Comparison of ENCODE assay signal across 15 mouse cellular contexts in the genomic region with DNA sequence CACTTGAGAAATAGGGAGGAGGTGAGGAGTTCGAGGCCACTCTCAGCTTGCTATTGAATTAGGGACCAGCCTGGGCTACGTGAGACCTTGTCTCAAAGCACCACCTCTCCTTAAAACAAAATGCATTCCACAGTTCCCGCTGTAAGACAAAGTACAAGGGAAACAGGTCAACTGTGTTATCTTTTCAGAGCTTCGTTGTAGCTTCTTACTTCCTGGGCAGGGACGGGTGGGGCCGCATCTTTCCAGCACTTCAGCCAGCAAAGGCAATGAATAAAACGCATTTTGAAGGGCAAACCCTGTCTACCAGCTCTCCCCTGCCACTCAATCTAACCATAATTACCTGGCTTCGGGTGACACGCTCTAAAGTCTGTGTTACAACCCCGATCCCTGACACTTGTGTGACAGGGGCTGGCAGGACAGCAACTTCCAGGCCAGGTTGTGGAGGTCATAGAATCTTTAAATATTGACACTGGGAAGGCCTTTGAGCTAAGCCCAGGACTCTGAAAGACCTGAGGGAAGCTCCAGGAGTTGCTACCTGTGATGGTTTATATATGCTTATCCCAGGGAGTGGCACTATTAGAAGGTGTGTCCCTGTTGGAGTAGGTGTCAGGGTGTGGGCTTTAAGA.
"Had no signal": no experiment of that assay in that cellular context is flagged by ENCODE, and none has a peak within 500 bp of the region (broad histone marks: within the 10 kb centered on the region; RNA-seq: fewer than 3 reads in every experiment).

No protein-coding gene starts in this region.

- H3K27ac ChIP-seq: layer of hippocampus, adult 2 months; limb, embryonic 12.5 days; liver, embryonic 13.5 days; midbrain, embryonic 10.5 days; neural tube, embryonic 13.5 days had no signal

- H3K4me2 ChIP-seq: limb, embryonic 12.5 days; liver, embryonic 13.5 days; lung, embryonic 14.5 days; neural tube, embryonic 13.5 days had no signal

- H3K9me3 ChIP-seq: limb, embryonic 12.5 days; liver, embryonic 13.5 days; midbrain, embryonic 10.5 days; neural tube, embryonic 13.5 days had no signal

- DNase-seq: kidney, adult 11 months; kidney, postnatal 10 days; kidney, postnatal 4 days; liver, embryonic 13.5 days; lung, embryonic 14.5 days; lung, postnatal 10 days; lung, postnatal 4 days; midbrain, embryonic 14.5 days; retina, postnatal 1 day; right cerebral cortex, postnatal 25 days; thymus, postnatal 36 days had no signal

- H3K9ac ChIP-seq: limb, embryonic 12.5 days; liver, embryonic 13.5 days; lung, embryonic 14.5 days; neural tube, embryonic 13.5 days had no signal

- H3K4me1 ChIP-seq: limb, embryonic 12.5 days; midbrain, embryonic 10.5 days; neural tube, embryonic 13.5 days had no signal

- H3K4me3 ChIP-seq: layer of hippocampus, adult 2 months; limb, embryonic 12.5 days; liver, embryonic 13.5 days; midbrain, embryonic 10.5 days; neural tube, embryonic 13.5 days had no signal

- H3K27me3 ChIP-seq: limb, embryonic 12.5 days; liver, embryonic 13.5 days; neural tube, embryonic 13.5 days had no signal
